Mouse (Mus musculus) layer of hippocampus, adult 9-10 months (tissue): Measurements from ENCODE around the gene 5330417H12Rik.
A peak's percentile ranks its signal among the peaks of the same experiment; 100 is the strongest.

Source experiments
- DNase-seq: peaks from one replicate; pipeline ENCODE4 v3.0.0; 2022; ENCODE audit warnings: low spot score

5330417H12Rik gene

GRCm38 (mm10) chr7:107625061-107625460 lies at the start of gene 5330417H12Rik:
5330417H12Rik (minus strand) TSS chr7:107625161.
- no peak for DNase-seq

GRCm38 (mm10) chr7:107668514-107668913 lies 43.6 kb upstream of the 5330417H12Rik start:
- no peak for DNase-seq

DNA sequence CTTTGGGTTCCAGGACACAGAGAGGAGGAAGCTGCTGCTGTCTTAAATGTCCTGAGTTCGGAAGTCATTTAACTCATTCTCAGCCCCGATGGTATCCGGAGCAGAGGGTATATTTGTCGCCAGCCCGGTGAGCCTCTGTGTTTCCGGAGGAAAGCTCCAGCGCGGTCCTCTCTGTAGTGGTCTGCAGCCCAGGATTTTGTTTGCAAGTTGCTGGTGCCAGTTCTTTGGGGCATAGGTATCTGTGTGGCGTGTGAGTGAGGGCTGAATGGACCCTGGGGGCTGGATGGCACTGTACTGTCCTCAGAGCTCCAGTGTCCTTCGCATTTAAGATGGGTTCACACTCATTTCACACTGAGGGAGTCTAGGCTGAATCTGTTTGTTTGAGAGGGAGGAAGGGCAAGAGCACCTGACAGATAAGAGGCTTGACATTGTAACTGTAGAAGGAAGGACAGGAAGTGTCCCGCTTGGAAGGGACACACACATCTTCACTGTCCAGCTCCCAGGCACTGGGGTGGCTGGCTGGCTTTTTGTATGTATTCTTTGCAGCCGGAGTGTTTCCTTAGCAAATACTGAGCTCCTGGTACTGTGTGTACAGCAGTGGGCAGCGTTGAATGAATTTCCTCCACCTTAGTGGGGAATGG lies 41.4 kb upstream of the 5330417H12Rik start:
- no peak for DNase-seq

DNA sequence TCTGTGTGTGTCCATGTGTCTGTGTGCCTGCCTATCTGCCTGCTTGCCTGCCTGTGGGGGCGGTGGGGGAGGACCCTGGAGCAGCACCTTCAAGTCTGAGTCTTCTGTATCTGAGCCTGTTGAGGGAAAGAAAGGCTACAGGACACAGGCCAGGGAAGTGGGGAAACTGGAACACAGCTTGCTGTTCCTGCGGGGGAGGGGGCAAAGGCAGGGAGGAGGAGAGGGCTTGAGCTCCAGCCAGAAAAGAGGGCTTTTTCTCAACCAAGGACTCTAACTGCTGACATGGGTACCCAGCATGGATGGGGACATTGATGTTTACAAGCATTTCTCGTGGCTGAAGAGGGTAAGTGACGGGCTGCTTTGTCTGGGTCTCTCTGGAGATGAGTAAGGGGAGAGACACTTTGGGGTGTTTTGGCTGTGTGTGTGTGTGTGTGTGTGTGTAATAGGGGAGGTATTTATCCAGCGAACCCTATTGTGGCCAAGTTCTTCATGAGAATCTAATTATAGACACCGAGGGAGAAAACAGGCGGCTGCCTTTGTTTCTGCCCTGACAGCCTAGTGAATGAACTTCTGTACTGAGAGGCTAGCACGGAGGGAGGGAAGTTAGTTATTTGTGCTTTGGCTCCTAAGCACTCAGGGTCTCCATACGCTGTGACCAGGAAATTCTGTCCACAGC lies 40.8 kb upstream of the 5330417H12Rik start:
- DNase-seq = no peak

- no peak for DNase-seq
Measured at GRCm38 (mm10) chr7:107665221-107665585, 40.2 kb upstream of the 5330417H12Rik start.

GRCm38 (mm10) chr7:107664063-107665056 lies 39.4 kb upstream of the 5330417H12Rik start:
- DNase-seq = no peak

- DNase-seq = no peak
Measured at GRCm38 (mm10) chr7:107663621-107664020, 38.7 kb upstream of the 5330417H12Rik start.

DNA sequence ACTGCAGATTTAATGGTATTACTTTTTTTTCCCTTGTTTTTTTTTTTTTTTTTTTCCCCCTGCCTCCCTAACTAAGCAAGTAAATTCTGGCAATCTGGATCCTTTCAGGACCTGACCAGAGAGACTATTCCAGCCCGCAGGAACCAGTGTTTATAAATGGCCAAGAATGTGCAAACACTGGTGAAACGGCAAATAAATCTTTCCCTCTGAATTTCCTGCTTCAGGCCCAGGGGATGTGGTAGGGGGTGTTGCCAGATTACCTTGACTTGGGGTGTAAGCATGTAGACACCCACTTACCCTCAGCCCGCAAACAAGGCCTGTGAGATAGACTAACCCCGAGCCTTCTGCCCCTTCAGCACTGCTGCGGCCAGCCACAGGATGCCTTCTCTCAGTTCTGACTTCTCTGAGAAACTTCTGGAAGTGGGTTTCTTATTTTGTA lies 36.9 kb upstream of the 5330417H12Rik start:
- no peak for DNase-seq

DNA sequence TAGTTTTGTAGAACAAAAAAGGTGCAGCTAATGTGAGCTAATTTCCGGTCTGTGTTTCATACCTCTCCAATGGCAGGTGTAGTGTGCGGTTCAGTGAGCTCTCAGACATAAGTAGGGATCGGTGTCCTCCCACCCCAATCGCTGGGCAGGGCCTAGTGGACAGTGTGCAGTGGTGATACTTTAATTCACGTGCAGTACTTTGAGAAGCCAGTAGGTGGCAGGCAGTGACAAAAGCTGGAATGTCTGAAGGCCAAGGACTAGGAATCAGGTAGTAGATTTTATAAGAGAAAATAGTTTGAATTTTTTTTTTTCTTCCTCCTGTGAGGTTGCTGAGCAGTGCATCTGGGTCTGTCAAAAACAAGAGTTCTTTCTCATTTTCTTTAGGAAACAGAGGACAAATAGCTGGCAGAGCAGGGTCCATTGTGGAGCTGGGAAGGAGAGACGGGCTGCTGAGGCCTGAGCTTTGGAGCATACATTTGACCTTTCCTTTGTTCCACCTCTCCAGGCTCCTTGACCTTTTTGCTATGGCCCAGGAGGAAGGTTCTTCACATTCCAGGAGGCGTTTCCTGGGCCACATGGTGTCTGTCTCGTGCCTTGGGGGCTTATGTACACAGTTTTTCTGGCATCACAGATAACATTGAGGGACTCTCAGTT lies 36.4 kb upstream of the 5330417H12Rik start:
- DNase-seq = peak; percentile 72

DNA sequence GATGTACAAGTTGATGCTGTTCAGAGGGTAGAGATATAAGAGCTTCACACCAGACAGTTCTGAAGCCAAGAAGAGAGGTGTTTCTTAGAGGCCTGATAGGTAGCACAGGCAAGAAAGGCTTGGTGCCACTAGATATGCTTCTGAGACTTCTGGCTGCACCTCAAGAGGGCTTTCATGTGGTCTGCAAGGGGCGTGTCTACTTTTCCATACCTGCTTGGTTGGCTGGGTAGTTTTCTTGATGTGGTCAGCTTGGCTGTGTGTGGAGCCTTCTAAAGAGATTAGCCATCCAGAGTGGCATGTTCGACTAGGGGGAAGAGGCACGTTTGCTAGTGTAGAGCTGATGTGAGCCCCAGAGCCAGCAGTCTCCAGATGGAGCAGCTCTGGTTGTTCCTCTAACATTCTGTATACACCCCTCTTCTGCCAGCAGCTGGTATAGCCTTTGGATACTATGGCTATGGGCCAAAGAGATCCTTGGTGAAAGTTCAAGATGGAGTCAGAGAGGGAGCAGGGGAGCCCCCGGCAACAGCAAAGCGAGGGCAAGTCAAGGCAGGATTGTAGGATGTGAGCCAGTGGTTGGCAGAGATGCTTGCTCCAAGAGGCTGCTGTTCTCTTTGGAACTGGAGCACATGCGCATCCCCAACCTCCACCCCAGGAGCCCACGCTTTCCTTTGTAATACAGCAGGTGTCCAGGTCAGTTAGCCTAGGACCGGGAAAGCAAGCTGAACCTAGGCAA lies 34.4 kb upstream of the 5330417H12Rik start:
- DNase-seq = no peak

- DNase-seq = no peak
Measured at GRCm38 (mm10) chr7:107656451-107656850, 31.5 kb upstream of the 5330417H12Rik start.

DNA sequence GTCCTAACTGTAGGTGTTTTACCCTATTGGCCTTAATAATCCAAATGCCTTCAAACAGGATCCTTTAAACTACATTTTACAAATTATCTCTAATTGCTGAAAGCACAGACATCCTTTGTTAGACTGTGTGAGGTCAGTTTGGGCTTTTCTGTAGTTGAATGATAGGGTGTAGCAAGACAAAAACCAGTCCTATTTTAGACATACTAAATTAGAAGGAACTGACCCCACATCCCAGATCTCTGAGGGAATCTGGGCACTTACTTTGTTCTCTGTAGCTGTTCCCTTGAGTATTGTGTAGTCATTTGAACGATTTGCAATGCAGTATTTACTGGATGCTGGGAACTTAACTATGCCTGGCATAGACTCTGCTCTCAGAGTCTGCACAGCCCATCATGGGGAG lies 26.9 kb upstream of the 5330417H12Rik start:
- no peak for DNase-seq

DNA sequence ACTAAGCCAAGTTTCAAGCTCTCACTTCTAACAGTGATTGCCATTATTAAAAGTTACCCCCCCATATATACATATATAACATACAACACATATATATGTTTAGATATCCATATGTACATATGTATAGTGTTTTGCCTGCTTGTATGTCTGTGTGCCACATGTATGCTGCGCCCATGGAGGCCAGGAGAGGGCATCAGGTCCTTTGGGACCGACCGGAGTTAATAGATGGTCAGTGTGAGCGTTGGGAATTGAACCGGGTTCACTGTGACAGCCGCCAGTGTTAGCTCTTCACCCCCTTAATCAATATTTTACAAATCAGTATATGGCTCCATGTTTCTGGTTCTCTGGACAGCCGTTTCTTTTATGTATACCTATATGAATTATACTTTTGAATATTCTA lies 25.0 kb upstream of the 5330417H12Rik start:
- no peak for DNase-seq

GRCm38 (mm10) chr7:107648937-107649688 lies 24.2 kb upstream of the 5330417H12Rik start:
- no peak for DNase-seq

- DNase-seq = no peak
Measured at GRCm38 (mm10) chr7:107644987-107645386, 20.0 kb upstream of the 5330417H12Rik start.

- DNase-seq = no peak
Measured at GRCm38 (mm10) chr7:107642586-107643275, 17.8 kb upstream of the 5330417H12Rik start.

DNA sequence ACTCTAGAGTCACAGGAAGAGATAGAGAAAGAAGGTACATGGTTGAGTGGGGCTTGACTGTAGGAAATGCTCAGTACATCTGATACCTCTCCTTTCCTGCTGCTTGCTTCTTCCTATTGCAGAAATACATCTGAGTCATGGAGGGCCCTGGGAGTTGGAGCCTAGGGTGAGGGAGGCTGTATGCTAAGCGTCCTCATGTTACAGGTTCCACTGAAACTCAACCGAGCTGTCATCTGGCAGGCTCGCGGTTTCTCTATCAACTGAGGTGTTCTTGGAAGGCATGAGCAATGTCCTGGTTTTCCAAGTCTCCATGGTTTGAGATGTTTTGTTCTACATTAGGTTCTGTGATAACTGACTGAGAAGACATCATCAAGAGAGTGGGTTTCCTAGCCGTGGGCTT lies 13.1 kb upstream of the 5330417H12Rik start:
- no peak for DNase-seq

DNA sequence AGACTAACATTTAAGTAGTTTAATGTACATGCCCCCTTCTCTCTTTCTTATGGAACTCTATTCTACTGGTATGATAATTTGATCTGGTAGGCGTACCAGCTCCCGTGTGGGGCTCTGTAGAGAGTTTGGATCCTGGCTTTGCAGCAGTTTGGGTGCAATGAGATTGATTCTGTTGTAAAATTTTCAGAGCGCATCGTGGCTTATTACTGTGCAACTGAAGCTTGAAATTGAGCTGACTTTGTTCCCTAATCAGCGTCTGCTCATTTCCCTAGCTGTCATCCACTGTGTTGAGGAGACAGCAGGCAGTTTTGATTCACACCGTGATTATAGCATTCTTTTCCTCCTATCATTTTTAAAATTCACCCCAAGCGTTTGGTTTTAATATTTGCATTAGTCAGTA lies 12.4 kb upstream of the 5330417H12Rik start:
- DNase-seq = no peak

DNA sequence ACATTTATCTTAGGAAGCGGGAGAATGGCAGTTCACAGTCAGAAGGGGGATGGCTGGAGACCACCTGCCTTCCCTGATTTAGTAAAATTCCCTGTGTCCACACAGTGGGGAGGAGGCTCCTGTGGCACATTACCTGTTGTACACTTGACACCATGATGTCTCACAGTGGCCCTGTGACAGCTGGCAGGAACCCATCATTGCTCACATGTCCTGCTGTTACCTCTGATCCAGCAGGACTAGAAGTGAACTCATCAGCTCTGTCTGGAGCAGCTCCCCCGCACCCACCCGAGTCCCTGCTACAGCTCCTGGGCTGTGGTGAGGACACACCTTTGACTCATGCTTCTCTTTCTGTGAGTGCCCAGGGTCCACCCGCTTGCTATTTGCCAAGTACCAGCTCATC lies 8.2 kb upstream of the 5330417H12Rik start:
- DNase-seq = no peak

DNA sequence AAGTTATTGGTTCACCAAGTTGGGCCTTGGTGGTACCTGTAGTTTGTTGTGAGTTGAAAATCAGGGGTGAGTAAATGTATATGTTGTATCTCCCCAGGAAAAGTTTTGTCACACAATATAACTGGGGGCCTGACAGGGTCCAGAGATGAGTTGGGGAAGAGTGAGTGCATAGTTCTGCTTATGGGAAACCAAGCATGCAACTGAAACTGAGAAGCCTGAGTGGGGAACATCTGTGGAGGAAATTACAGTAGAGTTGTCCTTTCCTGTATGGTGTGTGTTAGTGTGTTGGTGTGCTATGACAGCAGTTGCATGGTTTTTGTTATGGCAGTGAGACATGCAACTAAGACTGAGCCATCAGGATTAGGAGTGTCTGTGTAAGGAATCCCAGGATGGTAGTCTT lies 3.4 kb upstream of the 5330417H12Rik start:
- no peak for DNase-seq
